Mouse (Mus musculus) CD4-positive helper T cell, adult 2 months (primary cell): Measurements from ENCODE around the gene Dcakd.
A peak's percentile ranks its signal among the peaks of the same experiment; 100 is the strongest.

ENCODE experiments used
- DNase-seq: peaks from one replicate; pipeline ENCODE4 v3.0.0-alpha.2; 2012; ENCODE audit warnings: low read depth, missing footprints, low spot score

Gene Dcakd

DNA sequence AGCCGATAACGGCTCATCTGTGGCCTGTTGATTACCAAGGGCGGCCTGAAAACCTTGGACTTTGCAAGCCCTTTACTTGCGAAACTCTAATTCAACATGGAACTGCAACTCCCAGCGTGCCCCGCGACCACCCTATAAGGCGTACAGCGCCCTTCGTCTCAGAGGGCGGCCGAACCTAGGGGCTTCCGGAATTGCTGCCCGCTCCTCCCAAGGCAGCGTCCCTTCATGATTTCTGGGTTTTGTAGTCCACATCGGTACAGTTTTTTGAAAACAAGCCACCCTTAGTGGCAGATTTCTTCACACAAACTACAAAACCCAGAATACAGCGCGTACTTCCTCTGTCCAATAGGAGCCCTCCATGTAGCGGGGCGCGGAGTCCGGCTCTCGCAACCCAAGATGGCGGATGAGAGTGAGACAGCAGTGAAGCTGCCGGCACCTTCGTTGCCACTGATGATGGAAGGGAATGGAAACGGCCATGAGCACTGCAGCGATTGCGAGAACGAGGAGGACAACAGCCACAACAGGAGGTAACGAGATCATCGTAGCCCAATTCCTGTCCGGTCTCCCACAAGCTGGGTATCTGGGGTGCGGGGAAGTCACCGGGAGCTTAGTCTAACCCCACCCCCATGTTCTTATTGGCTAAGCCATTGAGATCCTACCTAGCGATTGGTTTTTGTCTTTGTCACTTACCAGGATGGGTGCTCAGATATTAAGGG lies at the start of gene Dcakd, which contains the start of gene Nmt1:
TSS of gene Dcakd (minus strand) at position 158 of the 716 bp plus-strand sequence.
TSS of gene Nmt1 (plus strand) at position 15 of the 716 bp plus-strand sequence.
- DNase-seq: peak; percentile 98

DNA sequence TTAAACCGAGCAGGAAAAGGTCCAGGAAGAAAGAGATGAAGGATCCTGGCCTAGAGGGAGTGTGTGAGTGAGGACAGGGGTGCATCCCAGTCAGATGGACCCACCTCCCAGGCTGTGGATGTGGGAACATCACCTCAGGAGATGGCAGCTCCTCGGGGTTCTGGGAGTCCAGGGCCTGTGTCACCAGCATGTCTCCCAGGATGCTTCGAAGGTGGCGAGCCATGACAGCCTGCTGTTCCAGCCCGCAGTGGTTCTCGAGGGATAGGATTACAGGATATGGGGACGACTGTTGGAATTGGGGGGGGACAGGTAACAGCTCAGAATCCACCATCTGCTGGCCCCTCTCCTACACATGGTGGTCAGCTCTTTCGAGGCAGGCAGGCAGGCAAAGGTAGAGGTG lies 48.4 kb upstream of the Dcakd start:
- DNase-seq: no peak

DNA sequence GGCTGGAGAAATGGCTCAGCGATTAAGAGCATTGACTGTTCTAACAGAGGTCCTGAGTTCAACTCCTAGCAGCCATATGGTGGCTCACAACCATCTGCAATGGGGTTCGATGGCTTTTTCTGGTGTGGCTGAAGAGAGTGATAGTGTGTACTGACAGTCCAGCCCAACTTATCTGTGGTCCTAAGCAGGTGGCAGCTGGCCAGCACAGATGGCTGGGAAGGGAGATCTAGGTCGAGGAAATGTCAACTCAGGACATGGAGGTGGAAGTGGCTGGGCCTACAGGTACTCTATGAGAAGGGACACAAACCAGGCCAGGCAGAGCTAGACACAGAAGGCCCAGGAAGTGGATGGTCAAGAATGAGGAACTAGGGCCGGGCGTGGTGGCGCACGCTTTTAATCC lies 47.9 kb upstream of the Dcakd start:
- DNase-seq: no peak

- DNase-seq: no peak
Observed at GRCm38 (mm10) chr11:103074796-103075323, 46.7 kb upstream of the Dcakd start.

DNA sequence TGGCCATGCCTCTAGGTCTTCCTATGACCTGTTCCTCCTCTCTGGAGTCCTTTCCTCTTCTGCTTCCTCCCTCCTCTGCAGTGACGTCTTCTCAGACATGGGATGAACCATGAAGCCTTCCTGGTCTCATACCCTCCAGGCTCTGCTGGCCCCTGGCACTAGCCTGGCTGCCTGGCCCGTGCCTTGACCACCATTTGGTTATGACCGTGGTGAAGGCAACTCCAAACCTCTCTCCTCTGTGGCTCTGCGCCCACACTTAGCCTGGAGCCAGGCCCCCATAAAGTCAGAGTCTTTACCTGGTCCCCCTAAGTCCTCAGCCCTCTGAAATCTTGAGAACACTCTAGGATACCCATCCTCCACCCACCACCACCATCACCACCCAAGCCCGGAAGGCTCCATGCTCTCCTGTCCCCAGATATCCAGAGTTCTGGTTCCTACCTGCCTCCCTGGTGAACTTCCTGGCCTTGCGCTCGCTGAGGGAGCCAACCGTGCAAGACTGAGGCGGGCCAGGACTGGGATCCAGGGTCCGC lies 46.1 kb upstream of the Dcakd start:
- DNase-seq: no peak

DNA sequence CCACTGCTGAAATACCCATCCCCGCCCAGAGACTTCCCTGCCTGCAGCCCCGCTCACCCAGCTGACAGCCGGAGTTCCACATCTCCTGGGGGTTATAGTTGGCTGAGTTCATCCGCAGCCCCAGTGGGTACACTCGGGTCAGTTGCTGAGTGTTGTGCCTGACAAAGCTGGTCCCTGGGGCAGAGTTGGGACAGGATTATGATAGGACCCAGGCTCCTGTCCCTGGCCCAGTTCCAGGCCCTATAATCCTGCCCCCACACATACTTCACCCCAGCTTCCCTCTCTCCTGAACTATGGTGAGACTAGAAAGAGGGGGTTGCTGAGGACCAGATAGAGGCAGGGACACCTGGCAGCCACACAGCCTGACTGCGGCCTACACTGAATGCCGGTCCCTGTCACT lies 45.5 kb upstream of the Dcakd start:
- DNase-seq: no peak

DNA sequence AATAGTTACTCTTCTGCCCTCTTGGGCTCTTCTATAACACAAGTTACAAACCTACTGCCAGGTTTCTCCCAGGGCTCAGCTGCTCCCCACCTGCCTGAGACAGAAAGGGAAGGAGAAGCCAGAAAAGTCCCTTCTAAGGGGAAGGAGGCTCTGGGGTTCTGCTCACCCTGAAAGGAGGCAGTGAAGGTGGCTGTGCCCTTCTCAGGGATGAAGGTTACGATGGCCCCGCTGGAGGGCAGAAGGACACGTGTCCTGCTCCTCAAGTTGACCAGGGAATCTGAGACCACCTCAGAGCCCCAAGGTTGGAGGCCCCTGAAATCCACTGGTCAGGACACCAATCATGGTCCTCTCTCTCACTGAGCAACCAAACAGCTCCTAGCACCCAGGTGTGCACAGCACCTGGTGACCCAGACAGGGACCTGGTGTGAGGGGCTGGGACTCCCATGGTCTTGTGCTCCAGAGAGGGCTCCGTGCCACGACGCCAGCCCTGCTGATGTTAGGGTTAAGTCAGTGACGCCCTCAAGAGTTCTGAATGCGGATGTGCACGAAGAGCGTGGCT lies 42.3 kb upstream of the Dcakd start:
- DNase-seq: no peak

- no peak for DNase-seq
Observed at GRCm38 (mm10) chr11:103069731-103070130, 41.6 kb upstream of the Dcakd start.

GRCm38 (mm10) chr11:103068884-103069283 lies 40.8 kb upstream of the Dcakd start:
- DNase-seq: no peak

- DNase-seq: no peak
Observed at GRCm38 (mm10) chr11:103068272-103068671, 40.1 kb upstream of the Dcakd start.

DNA sequence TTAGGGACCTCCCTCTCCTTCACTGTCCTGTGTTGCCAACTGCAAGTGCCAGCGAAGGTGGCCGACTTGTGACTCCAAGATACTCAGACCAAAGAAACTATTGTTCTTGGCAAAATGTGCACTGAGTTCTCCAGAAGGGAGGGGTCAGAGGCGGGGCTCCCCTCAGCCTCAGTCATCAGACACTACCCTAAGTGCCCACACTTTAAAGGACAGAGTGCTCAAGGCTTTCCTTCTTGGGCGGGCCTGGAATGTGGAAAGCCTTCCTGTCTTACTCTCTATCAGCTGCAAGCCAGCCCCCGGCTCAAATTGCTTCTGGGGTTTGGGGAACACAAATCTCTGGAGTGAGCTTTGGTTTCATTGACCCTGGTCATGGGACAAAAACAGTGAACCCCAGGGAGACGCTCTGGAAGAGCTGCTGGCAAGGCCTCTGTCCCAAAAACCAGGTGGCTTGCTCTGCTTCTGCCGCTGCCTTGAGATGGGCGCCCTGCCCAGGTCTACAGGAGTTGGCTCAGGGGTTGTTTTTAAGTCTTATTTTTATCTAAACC lies 39.4 kb upstream of the Dcakd start:
- DNase-seq: no peak

GRCm38 (mm10) chr11:103067051-103067361 lies 38.9 kb upstream of the Dcakd start:
- no peak for DNase-seq

- DNase-seq: no peak
Observed at GRCm38 (mm10) chr11:103066191-103067050, 38.3 kb upstream of the Dcakd start.

DNA sequence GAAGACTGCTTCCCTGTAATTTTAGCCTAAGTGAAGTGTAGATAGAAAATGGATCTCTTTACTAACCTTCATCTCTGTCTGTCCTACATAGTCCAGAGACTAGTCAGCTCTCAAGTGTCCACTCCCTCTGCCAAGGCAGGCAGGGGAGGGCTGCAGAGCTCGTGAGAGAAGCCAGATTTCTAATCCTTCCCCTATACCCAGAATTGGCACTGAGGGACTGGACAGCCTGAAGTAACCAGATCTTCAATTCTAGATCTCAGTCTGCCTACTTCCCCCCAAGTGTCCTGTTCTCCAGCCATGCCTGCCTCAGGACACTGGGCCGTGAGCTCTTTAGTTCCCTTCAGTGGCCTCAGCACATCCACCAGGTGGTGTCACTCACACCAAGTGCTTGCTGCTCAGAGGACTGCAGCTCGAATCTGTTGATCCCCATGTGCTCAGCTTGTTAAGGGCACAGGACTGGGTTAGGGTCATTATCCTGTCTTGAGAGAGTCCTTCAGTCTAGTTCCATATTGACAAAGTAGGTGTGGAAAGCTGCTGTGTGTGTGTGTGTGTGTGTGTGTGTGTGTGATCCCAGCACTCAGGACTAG lies 30.5 kb upstream of the Dcakd start:
- DNase-seq: no peak

GRCm38 (mm10) chr11:103056636-103057035 lies 28.5 kb upstream of the Dcakd start:
- no peak for DNase-seq

DNA sequence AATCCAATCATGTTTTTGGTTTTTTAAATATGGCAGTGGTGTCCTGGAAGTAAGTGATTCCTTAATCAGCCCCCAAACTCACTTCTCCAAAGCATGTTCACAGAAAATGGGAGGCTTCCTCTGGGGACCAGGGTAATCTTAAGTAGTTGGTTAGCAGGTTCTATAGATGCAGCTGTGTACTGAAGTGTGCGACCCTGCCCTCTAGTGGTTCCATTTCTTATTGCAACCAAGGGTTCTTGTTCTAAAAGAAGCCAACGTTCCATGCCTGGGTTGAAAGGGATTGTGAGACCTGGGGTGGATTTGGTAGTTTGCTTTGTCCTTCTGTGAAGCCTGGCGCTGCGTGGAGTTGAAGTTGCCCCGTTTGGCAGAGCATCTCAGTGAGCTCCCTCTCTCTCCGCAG lies 26.7 kb upstream of the Dcakd start:
- peak; percentile 73 for DNase-seq

DNA sequence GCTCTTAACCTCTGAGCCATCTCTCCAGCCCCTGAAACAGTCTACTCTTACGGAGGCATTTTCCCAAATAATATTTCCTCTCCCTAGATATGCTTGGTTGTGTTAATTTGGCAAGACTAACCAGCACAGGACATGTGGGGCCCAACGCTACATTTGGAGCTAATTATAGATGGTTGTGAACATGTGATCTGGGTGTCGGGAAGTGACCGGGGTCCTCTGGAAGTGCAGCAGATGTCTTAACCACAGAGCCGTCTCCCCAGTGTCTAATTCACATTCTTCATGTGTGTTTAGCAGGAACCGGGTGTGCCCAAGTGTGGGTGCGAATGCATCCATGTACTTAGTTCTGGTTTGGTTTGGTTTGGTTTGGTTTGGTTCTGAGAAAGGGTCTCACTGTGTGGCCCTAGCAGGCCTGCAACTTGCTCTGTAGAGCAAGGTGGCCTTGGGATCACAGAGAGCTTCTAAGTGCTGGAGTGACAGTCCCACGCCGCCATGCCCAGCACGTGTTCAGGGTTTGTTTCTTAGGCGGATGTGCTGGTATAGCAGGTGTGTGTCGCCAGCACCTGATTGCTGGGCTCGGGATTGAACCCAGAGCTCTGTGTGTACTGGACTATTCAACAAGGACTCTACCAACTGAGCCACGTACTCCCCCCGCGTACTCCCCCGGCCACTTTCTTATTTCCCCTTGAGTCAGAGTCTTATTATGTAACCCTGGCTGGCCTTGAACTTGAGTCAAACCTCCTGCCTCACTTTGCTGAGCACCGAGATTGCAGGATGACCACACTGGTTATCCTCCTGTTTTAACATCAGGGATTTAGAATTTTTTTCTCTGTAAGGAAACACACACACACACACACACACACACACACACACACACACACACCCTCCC lies 25.3 kb upstream of the Dcakd start:
- no peak for DNase-seq

- DNase-seq: no peak
Observed at GRCm38 (mm10) chr11:103052078-103052477, 23.9 kb upstream of the Dcakd start.

GRCm38 (mm10) chr11:103051249-103051691 lies 23.1 kb upstream of the Dcakd start:
- DNase-seq: no peak

- DNase-seq: no peak
Observed at GRCm38 (mm10) chr11:103050153-103050552, 22.0 kb upstream of the Dcakd start.
